Mouse (Mus musculus): Measurements from ENCODE around the gene Sfxn5.

DNA sequence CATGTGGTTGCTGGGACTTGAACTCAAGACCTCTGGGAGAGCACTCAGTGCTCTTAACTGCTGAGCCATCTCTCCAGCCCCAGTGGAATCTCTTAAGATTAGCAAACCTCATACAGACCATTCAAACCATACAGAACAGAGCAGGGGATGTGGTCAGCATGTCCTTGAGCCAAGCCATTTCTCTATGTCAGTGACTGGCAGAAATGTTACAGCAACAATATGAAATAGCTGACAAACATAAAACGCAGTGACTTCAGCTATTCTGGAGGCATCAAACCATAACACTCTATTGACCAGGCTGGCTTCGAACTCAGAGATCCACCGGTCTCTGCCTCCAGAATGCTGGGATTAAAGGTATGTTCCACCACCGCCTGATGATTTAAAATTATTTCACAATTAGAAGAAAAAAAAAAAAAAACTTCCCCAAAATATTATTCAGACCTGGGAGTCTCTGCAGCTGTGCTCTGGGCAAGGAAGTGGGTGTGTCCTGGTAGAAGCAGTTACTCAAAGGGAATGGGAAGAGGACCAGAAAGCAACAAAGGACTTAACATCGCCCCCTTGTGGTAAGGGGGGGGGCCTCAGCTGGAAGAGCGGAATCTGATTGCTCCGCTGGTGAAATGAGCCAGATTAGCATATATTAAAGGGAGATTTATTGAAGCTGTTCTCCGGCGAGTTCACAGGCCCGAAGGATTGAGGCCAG lies 47.1 kb upstream of the Sfxn5 start:
- TF ChIP-seq CTCF (IDR thresholded peaks at IDR 0.05; ENCODE audit: extremely low read depth, insufficient read depth, insufficient read length, insufficient replicate concordance) (peak; percentile 52; the same call in 1 of the 2 replicates), POLR2A (IDR thresholded peaks at IDR 0.05; ENCODE audit: low read depth, low read length) (no peak)

Data from spleen, adult 2 months (tissue).